In genomic region chr15:6388146-6388545, GRCm38 (mm10) we compare ENCODE assay signal across 11 mouse cellular contexts. TPM values are rescaled to one million over a fixed set of nuclear protein-coding genes. Genes with fewer than 3 reads are reported as not detected.
DNase-seq lines count a peak whose midpoint lies in the region; ATAC-seq and TF ChIP-seq lines count a peak whose summit lies in the region.
"Had no signal": no experiment of that assay in that cellular context is flagged by ENCODE, and none has a peak within 500 bp of the region (broad histone marks: within the 10 kb centered on the region; RNA-seq: fewer than 3 reads in every experiment).

No protein-coding gene starts in this region.

- peak overlapping the region; percentile 73 for H3K27ac ChIP-seq in heart, embryonic 13.5 days (replicated peaks)
- no peak overlapping the region for H3K27ac ChIP-seq in cortical plate, adult 2 months (ENCODE audit: insufficient read depth, low read length)
- H3K27ac ChIP-seq in hindbrain, embryonic 14.5 days: no peak overlapping the region
- H3K27ac ChIP-seq in midbrain, embryonic 11.5 days (ENCODE audit: low read depth, low read length): no peak overlapping the region

- H3K36me3 ChIP-seq in heart, embryonic 13.5 days: peaks cover 12% of the 10 kb centered on the region
- H3K36me3 ChIP-seq in hindbrain, embryonic 14.5 days (replicated peaks; ENCODE audit: control insufficient read depth, insufficient read depth): no peaks in the 10 kb centered on the region
- H3K36me3 ChIP-seq in midbrain, embryonic 11.5 days (ENCODE audit: control insufficient read depth, insufficient read depth, low read length): no peaks in the 10 kb centered on the region

- H3K9me3 ChIP-seq in heart, embryonic 13.5 days: no peaks in the 10 kb centered on the region
- no peaks in the 10 kb centered on the region for H3K9me3 ChIP-seq in hindbrain, embryonic 14.5 days (ENCODE audit: control insufficient read depth, low read length)
- no peaks in the 10 kb centered on the region for H3K9me3 ChIP-seq in midbrain, embryonic 11.5 days (ENCODE audit: control insufficient read depth, low read length)

- no peak for DNase-seq in heart, adult 8-10 months (ENCODE audit: low spot score)
- DNase-seq in hindbrain, embryonic 14.5 days (ENCODE audit: low spot score): no peak
- no peak for DNase-seq in midbrain, embryonic 11.5 days (ENCODE audit: low spot score, missing footprints)
- DNase-seq in urinary bladder, adult 2 months (ENCODE audit: low spot score): no peak
- no peak for DNase-seq in cerebellum, adult 11 months
- DNase-seq in frontal cortex, adult 2 months (ENCODE audit: extremely low spot score in 1 of 2, low spot score in 1 of 2): no peak
- DNase-seq: thymus, postnatal 14 days had no signal

- no peak for ATAC-seq in heart, embryonic 13.5 days (ENCODE audit: extremely low read depth, insufficient number of reproducible peaks, low FRiP score, low TSS enrichment)
- ATAC-seq in hindbrain, embryonic 14.5 days (ENCODE audit: low FRiP score): no peak
- ATAC-seq in midbrain, embryonic 11.5 days (ENCODE audit: low FRiP score): no peak

- H3K4me1 ChIP-seq in heart, embryonic 13.5 days: peaks cover 65% of the 10 kb centered on the region
- H3K4me1 ChIP-seq in cortical plate, adult 2 months (ENCODE audit: control insufficient read depth, insufficient read depth, low read length): no peaks in the 10 kb centered on the region
- H3K4me1 ChIP-seq in hindbrain, embryonic 14.5 days (replicated peaks; ENCODE audit: control insufficient read depth, insufficient read depth, low read length): no peaks in the 10 kb centered on the region; the same call in 1 of the 2 replicates
- no peaks in the 10 kb centered on the region; the same call in 1 of the 2 replicates for H3K4me1 ChIP-seq in midbrain, embryonic 11.5 days (ENCODE audit: control insufficient read depth, insufficient read depth, low read length)

- TF ChIP-seq CTCF in cortical plate, adult 2 months (IDR thresholded peaks at IDR 0.05; ENCODE audit: extremely low read depth, insufficient read depth, low read length): no peak

- WGBS in heart, embryonic 13.5 days: 27% methylated on average over 3 of the region's 3 CpGs
- whole genome bisulfite sequencing in hindbrain, embryonic 14.5 days: 76% methylated on average over 3 of the region's 3 CpGs
- WGBS in midbrain, embryonic 11.5 days: 63% methylated on average over 3 of the region's 3 CpGs

- no peak for TF ChIP-seq POLR2A in cortical plate, adult 2 months (IDR thresholded peaks at IDR 0.05; ENCODE audit: extremely low read depth, insufficient read depth, low read length)

- peak overlapping the region; percentile 63 for H3K4me3 ChIP-seq in heart, embryonic 13.5 days
- H3K4me3 ChIP-seq in cortical plate, adult 2 months (ENCODE audit: insufficient read depth, low read length): peak overlapping the region; percentile 8; the same call in 1 of the 2 replicates
- H3K4me3 ChIP-seq in hindbrain, embryonic 14.5 days (replicated peaks; ENCODE audit: low read length): peak overlapping the region; percentile 48
- H3K4me3 ChIP-seq in midbrain, embryonic 11.5 days (ENCODE audit: low read depth, low read length): peak overlapping the region; percentile 32; the same call in 1 of the 2 replicates

- H3K9ac ChIP-seq in heart, embryonic 13.5 days: peak overlapping the region; percentile 86
- no peak overlapping the region for H3K9ac ChIP-seq in hindbrain, embryonic 14.5 days
- no peak overlapping the region for H3K9ac ChIP-seq in midbrain, embryonic 11.5 days (ENCODE audit: low read length)

- no peaks in the 10 kb centered on the region for H3K27me3 ChIP-seq in heart, embryonic 13.5 days (replicated peaks)
- 0 out of 2 replicates have a peak, but pooled peaks cover 7% of the 10 kb centered on the region for H3K27me3 ChIP-seq in hindbrain, embryonic 14.5 days (ENCODE audit: control insufficient read depth, insufficient read depth, low read length)
- no peaks in the 10 kb centered on the region for H3K27me3 ChIP-seq in midbrain, embryonic 11.5 days (ENCODE audit: control insufficient read depth, insufficient read depth, low read length)

- peak overlapping the region; percentile 75 for H3K4me2 ChIP-seq in heart, embryonic 13.5 days
- H3K4me2 ChIP-seq in hindbrain, embryonic 14.5 days (replicated peaks): peak overlapping the region; percentile 77
- H3K4me2 ChIP-seq in midbrain, embryonic 11.5 days: peak overlapping the region; percentile 60

RNA-seq across cellular contexts. Expression of gene C9, which starts 57.0 kb away (rescaled TPM):
- not detected in 2 replicates for polyA plus RNA-seq in heart, embryonic 13.5 days (2015; fragmentation: Nextera tagmentation; extraction: Ambion mirVana)
- total RNA-seq in heart, adult 8-10 months (2022): not detected
- polyA plus RNA-seq in cortical plate, adult 2 months (2012; rRNA removed): not detected in 2 replicates
- polyA plus RNA-seq in hindbrain, embryonic 14.5 days (2014; fragmentation: Nextera tagmentation; extraction: Ambion mirVana): 0.27 TPM in 1 of 2 replicates, not detected in the other
- polyA plus RNA-seq in midbrain, embryonic 11.5 days (2014; fragmentation: Nextera tagmentation; extraction: Ambion mirVana): not detected in 2 replicates
- 0.04 and 0.06 TPM in 2 replicates for polyA plus RNA-seq in urinary bladder, adult 2 months (2012; rRNA removed)
- polyA plus RNA-seq in frontal cortex, adult 2 months (2012; rRNA removed): not detected in 2 replicates
- total RNA-seq: monocyte, adult 5-6 weeks had no signal
- polyA plus RNA-seq: brain, embryonic 14.5 days had no signal

Comparison
In these comparisons a context has a peak if more than half of its experiments do, and no peak if none do; other contexts are left out.
1. H3K4me3 ChIP-seq: peak in every context shown above with its lines; median percentile 63 in heart, embryonic 13.5 days; 48 in hindbrain, embryonic 14.5 days; 32 in midbrain, embryonic 11.5 days; 8 in cortical plate, adult 2 months.